ENCODE assay signal across 17 mouse cellular contexts in the genomic region with DNA sequence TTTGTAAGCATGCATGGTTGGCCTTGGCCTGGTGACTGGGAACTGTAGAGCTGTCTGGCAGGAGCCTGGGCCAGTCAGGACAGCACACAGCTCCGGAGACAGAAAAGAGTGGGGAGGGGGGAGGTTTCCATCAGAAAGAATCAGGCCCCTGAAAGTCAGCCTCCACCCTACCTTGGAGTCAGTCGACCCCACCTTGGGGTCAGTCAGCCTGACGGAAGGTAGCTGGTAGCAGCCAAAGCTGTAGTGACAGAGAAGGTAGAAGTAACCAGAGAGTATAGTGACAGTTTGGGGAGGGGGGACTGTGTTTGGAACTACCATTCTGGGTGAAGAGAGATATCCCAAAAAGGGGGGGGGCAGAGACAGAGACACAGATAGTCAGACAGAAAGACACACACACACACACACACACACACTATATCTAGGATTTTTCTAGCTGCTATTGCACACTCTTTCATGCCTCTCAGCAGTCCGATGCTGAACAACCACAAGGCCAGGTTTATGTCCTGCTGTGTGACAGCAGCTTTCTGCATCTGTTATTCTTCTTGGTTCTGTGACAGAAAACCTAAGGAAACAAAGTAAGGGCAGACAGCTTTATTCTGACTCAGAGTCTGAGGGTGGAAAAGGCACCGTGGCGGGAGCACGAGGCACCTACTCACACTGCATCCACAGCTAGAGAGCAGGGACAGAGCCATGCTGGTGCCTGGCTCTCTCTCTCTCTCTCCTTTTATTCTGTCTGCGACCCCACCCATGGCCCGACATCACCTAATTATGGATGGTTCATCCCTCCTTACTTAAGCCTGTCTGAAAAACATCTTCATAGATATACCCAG. TPM values are rescaled to one million over a fixed set of nuclear protein-coding genes. Genes with fewer than 3 reads are reported as not detected.
A peak's percentile ranks its signal among the peaks of the same experiment; 100 is the strongest.
DNase-seq lines count a peak whose midpoint lies in the region; ATAC-seq lines count a peak whose summit lies in the region.
"Had no signal": no experiment of that assay in that cellular context is flagged by ENCODE, and none has a peak within 500 bp of the region (broad histone marks: within the 10 kb centered on the region; RNA-seq: fewer than 3 reads in every experiment).

No protein-coding gene starts in this region.

- H3K36me3 ChIP-seq in hindbrain, embryonic 15.5 days = no peaks in the 10 kb centered on the region
- no peaks in the 10 kb centered on the region for H3K36me3 ChIP-seq in hindbrain, embryonic 10.5 days
- no peaks in the 10 kb centered on the region for H3K36me3 ChIP-seq in embryonic facial prominence, embryonic 10.5 days (replicated peaks)
- H3K36me3 ChIP-seq: liver, embryonic 15.5 days; stomach, embryonic 15.5 days had no signal

- no peak overlapping the region for H3K4me3 ChIP-seq in hindbrain, embryonic 15.5 days
- H3K4me3 ChIP-seq in hindbrain, embryonic 10.5 days = no peak overlapping the region
- H3K4me3 ChIP-seq in embryonic facial prominence, embryonic 10.5 days = no peak overlapping the region
- H3K4me3 ChIP-seq: liver, embryonic 15.5 days; stomach, embryonic 15.5 days had no signal

- 67% methylated on average over 9 of the region's 9 CpGs for WGBS in hindbrain, embryonic 15.5 days
- 75% methylated on average over 9 of the region's 9 CpGs for WGBS in hindbrain, embryonic 10.5 days
- WGBS in embryonic facial prominence, embryonic 10.5 days = 70% methylated on average over 9 of the region's 9 CpGs

- no peak overlapping the region for H3K27ac ChIP-seq in hindbrain, embryonic 15.5 days (replicated peaks)
- no peak overlapping the region for H3K27ac ChIP-seq in hindbrain, embryonic 10.5 days
- H3K27ac ChIP-seq in embryonic facial prominence, embryonic 10.5 days (replicated peaks) = 0 out of 2 replicates have a peak overlapping the region, but pooled peaks have one; percentile 44
- H3K27ac ChIP-seq: liver, embryonic 15.5 days; stomach, embryonic 15.5 days had no signal

- 0 out of 2 replicates have a peak, but pooled peaks cover 4% of the 10 kb centered on the region for H3K4me1 ChIP-seq in hindbrain, embryonic 15.5 days (replicated peaks)
- H3K4me1 ChIP-seq in hindbrain, embryonic 10.5 days (replicated peaks) = 0 out of 2 replicates have a peak, but pooled peaks cover 4% of the 10 kb centered on the region
- H3K4me1 ChIP-seq in embryonic facial prominence, embryonic 10.5 days = peaks cover 35% of the 10 kb centered on the region
- H3K4me1 ChIP-seq: liver, embryonic 15.5 days; stomach, embryonic 15.5 days had no signal

- no peak overlapping the region for H3K9ac ChIP-seq in hindbrain, embryonic 15.5 days
- H3K9ac ChIP-seq: liver, embryonic 15.5 days; stomach, embryonic 15.5 days had no signal

- H3K27me3 ChIP-seq in hindbrain, embryonic 15.5 days = no peaks in the 10 kb centered on the region
- H3K27me3 ChIP-seq in hindbrain, embryonic 10.5 days (ENCODE audit: insufficient read depth, poor library complexity, severe bottlenecking) = no peaks in the 10 kb centered on the region
- no peaks in the 10 kb centered on the region for H3K27me3 ChIP-seq in embryonic facial prominence, embryonic 10.5 days (replicated peaks; ENCODE audit: low read depth, poor library complexity, severe bottlenecking)
- H3K27me3 ChIP-seq: liver, embryonic 15.5 days; stomach, embryonic 15.5 days had no signal

- DNase-seq in hindbrain, embryonic 10.5 days (ENCODE audit: low spot score) = no peak
- peak; percentile 32 to 35 for DNase-seq in right cerebral cortex, adult 2 months (ENCODE audit: low spot score in 2 of 2)
- DNase-seq in right cerebral cortex, postnatal 25 days = no peak
- peak; percentile 11 for DNase-seq in embryonic facial prominence, embryonic 10.5 days (ENCODE audit: low spot score)
- no peak for DNase-seq in thymus, adult 18-20 months
- DNase-seq: cerebellum, postnatal 25 days; gastrocnemius, postnatal 36 days; kidney, postnatal 4 days; thymus, postnatal 25 days had no signal

- ATAC-seq in hindbrain, embryonic 15.5 days (ENCODE audit: low FRiP score, low read depth) = peak; percentile 63; the same call in 1 of the 2 replicates
- ATAC-seq in activated CD4-positive, CD25-positive, alpha-beta regulatory T cell, adult 4 months = no peak
- ATAC-seq: lung, postnatal 0 days had no signal

- H3K9me3 ChIP-seq in hindbrain, embryonic 15.5 days = no peaks in the 10 kb centered on the region
- no peaks in the 10 kb centered on the region for H3K9me3 ChIP-seq in hindbrain, embryonic 10.5 days
- no peaks in the 10 kb centered on the region for H3K9me3 ChIP-seq in embryonic facial prominence, embryonic 10.5 days
- H3K9me3 ChIP-seq: liver, embryonic 15.5 days; stomach, embryonic 15.5 days had no signal

- H3K4me2 ChIP-seq in hindbrain, embryonic 15.5 days = no peak overlapping the region
- H3K4me2 ChIP-seq: liver, embryonic 15.5 days; stomach, embryonic 15.5 days had no signal

RNA-seq across cellular contexts. Expression of a gene that starts 23.1 kb away (rescaled TPM):
- polyA plus RNA-seq in hindbrain, embryonic 15.5 days (2015; fragmentation: Nextera tagmentation; extraction: Ambion mirVana) = 4.2 and 4.5 TPM in 2 replicates
- not detected in 2 replicates for polyA plus RNA-seq in hindbrain, embryonic 10.5 days (2016; fragmentation: Nextera tagmentation; extraction: Ambion mirVana)
- polyA plus RNA-seq in embryonic facial prominence, embryonic 10.5 days (2016; fragmentation: Nextera tagmentation; extraction: Ambion mirVana) = 0.13 TPM in 1 of 2 replicates, not detected in the other
- under 1 TPM in 1 of 2 experiments, not detected in 1; 0.28 TPM for polyA plus RNA-seq in activated CD4-positive, CD25-positive, alpha-beta regulatory T cell, adult 4 months (2017; shearing (Covaris generic))
- polyA plus RNA-seq: heart, postnatal 0 days; kidney, embryonic 14.5 days; liver, embryonic 15.5 days; lung, postnatal 0 days; spleen, adult 2 months had no signal

Comparison
In these comparisons a context has a peak if more than half of its experiments do, and no peak if none do; other contexts are left out.
1. DNase-seq: peak in right cerebral cortex, adult 2 months (2 of 2) and embryonic facial prominence, embryonic 10.5 days (single experiment); none in hindbrain, embryonic 10.5 days (single experiment), right cerebral cortex, postnatal 25 days (single experiment) and thymus, adult 18-20 months (0 of 2).